In genomic region chr8:89392749-89393148, GRCm38 (mm10) we compare ENCODE assay signal across 26 mouse cellular contexts.
DNase-seq lines count a peak whose midpoint lies in the region; TF ChIP-seq lines count a peak whose summit lies in the region.
"Had no signal": no experiment of that assay in that cellular context is flagged by ENCODE, and none has a peak within 500 bp of the region (broad histone marks: within the 10 kb centered on the region; RNA-seq: fewer than 3 reads in every experiment).

No protein-coding gene starts in this region.

- H3K27ac ChIP-seq in left cerebral cortex, adult 2 months: no peak overlapping the region
- H3K27ac ChIP-seq: embryonic facial prominence, embryonic 10.5 days; embryonic facial prominence, embryonic 13.5 days; forebrain, embryonic 12.5 days; forebrain, embryonic 15.5 days; gastrocnemius, adult 2 months; hindbrain, embryonic 10.5 days; hindbrain, embryonic 13.5 days had no signal

- intact Hi-C loops in left cerebral cortex, adult 2 months (cut with DNase I): no loop called here

- TF ChIP-seq CTCF in left cerebral cortex, adult 2 months (IDR thresholded peaks at IDR 0.05): no peak

- peak; percentile 57 for DNase-seq in layer of hippocampus, adult 11-12 months (ENCODE audit: low spot score)
- DNase-seq in layer of hippocampus, adult 8-10 months (ENCODE audit: low spot score in 2 of 2): no peak
- peak; percentile 21 for DNase-seq in left cerebral cortex, adult 11 months (ENCODE audit: low spot score)
- DNase-seq in left cerebral cortex, adult 2 months (ENCODE audit: extremely low spot score in 1 of 2, low spot score in 2 of 2): no peak
- peak; percentile 38 to 50 for DNase-seq in right cerebral cortex, postnatal 10 days (ENCODE audit: low spot score in 2 of 2)
- DNase-seq in right cerebral cortex, postnatal 25 days: no peak
- DNase-seq in cerebellum, adult 9-10 months: no peak
- DNase-seq: adrenal gland, postnatal 10 days; adrenal gland, postnatal 36 days; B cell, adult 2 months; cerebellum, adult 11 months; cerebellum, adult 2 months; cerebellum, postnatal 10 days; cerebellum, postnatal 36 days; embryo, embryonic 11 days; gastrocnemius, adult 2 months; gastrocnemius, postnatal 14 days; heart, adult 11 months; heart, postnatal 36 days had no signal

- H3K4me3 ChIP-seq in left cerebral cortex, adult 2 months: no peak overlapping the region
- H3K4me3 ChIP-seq: embryonic facial prominence, embryonic 10.5 days; embryonic facial prominence, embryonic 13.5 days; erythroblast, embryonic 14.5 days; forebrain, embryonic 12.5 days; forebrain, embryonic 15.5 days; gastrocnemius, adult 2 months; hindbrain, embryonic 10.5 days; hindbrain, embryonic 13.5 days had no signal

Comparison
In these comparisons a context has a peak if more than half of its experiments do, and no peak if none do; other contexts are left out.
1. DNase-seq: peak in layer of hippocampus, adult 11-12 months (single experiment), left cerebral cortex, adult 11 months (single experiment) and right cerebral cortex, postnatal 10 days (2 of 2); none in layer of hippocampus, adult 8-10 months (0 of 2), left cerebral cortex, adult 2 months (0 of 2), right cerebral cortex, postnatal 25 days (single experiment) and cerebellum, adult 9-10 months (single experiment).